Mouse (Mus musculus): ENCODE measurements around the gene Daxx. TPM values are rescaled to one million over a fixed set of nuclear protein-coding genes. Genes with fewer than 3 reads are reported as not detected.
"Not testable (repeated sequence)": the region's sequence is repeated elsewhere in the genome, so short reads cannot be mapped to it uniquely, and the experiment has no call there.

Daxx gene
- total RNA-seq (2021) = 10 to 100 TPM; 25.4 to 26.3 TPM
- long read RNA-seq, experiment 1, transcript Daxx-201 (8 exons, 2,581 nt) = major isoform, 51 of 65 reads
- long read RNA-seq, experiment 1, partial matches to known transcripts = 5 of 65 reads
- long read RNA-seq, experiment 1, other reads (novel, unspliced or antisense) = 9 of 65 reads
- long read RNA-seq, experiment 2, partial matches to known transcripts = 2 of 11 reads
- long read RNA-seq, experiment 2, other reads (novel, unspliced or antisense) = 6 of 11 reads

DNA sequence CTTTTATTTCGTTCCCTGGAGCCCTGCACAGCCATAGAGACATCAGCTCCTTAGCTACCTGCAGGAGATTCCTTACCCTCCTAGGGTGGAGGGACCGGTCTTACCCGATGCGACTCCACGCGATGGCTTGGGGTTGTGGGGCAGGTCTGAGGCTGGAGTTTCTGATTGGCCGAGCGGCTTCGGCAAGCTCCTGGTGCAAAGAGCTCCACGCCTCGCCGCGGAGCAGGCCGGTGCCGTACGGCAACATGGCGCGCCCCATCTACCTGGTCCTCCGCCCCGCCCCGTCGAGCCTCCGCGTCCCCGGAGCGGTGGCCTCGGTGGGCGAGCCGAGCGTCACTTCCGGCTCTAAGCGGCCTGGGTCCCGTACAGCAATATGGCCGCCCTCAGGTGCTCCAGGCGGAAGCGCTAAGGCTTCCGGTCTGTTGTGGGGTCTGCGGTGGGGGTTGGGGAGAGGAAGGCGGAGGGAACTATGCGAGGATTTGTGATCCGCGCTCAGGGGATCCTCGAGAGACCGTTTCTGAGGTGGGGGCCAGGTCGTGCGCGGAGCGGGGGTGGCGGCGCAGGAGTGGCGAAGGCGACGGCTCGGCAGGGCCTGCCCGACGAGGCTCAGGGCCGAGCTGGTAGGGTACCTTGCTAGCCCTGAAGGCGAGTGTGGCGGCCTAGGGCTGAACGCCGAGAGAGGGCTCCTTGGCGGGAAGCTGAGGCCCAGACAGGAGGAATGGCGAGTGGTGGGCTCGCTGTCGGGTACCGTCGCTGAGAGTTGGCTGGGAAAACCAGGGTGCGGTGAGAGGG is at the start of gene Daxx:
Gene Daxx (plus strand): TSS at position 338 of the 792 bp plus-strand sequence.
- DNase-seq = peak; percentile 100

DNA sequence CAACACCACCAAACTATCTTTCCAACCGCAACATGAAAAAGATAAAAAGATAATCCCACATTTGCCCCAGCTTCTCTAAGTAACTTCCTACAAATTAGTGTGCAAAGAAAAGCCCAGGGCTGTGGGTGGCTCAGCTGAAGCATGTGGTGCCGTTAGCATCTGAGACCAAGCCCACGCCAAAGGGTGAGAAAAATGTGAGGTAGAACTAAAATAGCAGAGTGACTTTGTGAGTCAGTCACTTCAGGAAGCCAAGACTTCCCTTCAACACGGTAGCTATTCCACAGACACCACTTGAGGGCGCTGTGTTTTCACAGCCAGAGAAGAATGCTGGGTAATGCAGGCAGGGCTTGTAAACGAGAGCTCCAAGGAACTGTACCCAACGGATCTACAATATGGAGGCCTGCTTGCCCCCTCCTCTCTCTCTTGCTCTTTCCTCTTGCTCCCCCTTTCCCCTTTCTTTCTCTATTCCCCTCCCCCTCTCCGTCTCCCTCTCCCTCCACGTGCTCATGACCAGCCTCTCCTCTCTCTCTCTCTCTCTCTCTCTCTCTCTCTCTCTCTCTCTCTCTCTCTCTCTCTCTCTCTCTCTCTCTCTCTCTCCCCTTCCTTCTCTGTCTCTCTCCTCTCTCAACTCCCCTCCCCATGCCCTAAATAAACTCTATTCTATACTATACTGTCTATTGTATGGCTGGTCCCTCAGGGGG is 43.7 kb upstream of the Daxx start:
- peak; percentile 67 for DNase-seq

DNA sequence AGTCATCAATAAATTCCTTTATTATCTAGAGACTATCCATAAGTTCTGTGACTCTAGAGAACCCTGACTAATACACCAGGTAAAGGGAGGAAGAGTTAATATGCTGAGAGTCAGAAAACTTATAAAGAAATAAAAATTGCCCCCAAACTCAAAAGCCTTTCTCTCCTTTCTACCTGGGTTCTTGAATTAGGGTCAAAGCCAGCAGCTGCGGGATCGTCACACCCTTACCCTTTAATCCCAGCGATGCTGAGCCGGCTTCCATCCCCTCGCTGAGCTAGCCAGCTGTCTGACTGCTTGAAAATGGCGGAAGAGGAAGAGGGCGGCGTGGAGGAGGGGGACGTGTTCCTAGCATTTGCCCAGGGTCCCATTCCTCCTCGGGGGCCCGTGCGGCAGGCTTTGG is 35.7 kb upstream of the Daxx start, which contains the start of gene Gm7029:
Gene Gm7029 (plus strand): TSS at position 301 of the 400 bp plus-strand sequence.
- DNase-seq = not testable (repeated sequence)

DNA sequence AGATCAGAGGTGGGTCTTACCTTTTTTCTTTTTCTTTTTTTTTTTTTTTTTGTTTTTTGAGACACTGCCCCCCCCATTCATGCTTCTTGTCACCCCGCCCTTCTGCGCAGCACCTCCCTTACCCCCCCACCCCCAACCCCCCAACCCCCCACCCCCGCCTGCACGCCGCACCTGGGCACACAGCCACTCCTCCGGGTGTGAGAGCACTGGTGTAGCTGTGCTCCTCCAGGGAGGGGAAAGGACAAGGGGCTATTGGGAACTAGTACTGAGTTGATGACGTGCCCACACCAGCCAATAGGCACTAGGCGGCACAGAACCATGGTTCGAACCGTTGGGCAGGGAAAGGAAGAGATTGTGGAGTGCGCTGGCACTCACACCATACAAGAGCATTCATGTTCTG is 34.8 kb upstream of the Daxx start:
- DNase-seq = no peak

DNA sequence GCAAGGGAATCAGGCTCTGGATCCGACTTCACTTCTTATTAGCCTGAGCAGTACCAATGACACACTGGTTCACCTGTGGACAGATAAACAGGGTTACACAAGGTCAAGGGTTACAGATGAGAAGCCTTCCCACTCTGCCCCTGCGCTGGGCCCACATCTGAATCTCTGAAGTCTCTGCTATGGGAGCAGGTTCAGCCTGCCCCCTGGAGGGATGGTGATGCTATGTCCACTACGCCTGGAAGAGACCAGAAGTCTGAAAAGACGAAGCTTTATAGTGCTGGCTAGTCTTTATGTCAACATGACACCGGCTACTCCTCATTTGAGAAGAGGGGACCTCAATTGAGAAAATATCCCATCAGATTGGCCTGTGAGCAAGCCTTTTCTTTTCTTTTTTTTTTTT is 33.4 kb upstream of the Daxx start:
- DNase-seq = peak; percentile 33

DNA sequence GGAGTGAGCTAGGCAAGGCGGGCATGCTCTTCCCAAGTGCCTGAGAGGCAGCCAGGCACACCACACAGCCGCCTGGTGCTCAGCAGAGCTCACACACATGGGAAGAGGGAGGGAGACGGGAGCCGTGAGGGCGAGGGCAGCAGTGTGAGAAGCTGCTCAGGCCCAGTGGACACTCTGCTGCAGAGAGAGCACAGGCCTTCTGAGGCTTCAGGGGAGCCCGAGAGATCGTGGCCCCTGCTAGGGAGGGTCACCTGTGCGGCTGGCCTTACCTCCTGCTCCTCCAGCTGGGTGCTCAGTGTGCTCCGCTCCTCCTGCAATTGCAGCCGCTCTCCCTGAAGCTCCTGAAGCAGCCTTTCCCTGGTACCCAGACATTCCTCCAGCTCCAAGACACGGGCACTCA is 24.9 kb upstream of the Daxx start:
- DNase-seq = not testable (repeated sequence)

DNA sequence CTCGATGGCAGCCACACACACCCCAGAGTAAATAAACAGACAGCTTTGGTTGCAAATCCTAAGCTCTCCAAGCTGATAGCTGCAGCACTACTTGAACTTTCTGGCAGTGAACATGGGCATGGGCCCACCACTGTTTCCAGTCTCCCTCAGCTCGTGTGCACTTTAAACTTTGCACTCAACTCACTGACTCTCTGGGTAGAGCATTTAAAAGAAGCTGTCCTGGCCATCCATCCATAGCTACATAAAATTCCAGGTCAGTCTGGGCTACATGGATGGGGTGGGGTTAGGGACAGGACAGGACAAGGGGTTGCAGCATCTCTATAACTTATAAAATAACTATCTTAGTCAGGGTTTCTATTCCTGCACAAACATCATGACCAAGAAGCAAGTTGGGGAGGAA is 21.4 kb upstream of the Daxx start:
- DNase-seq = not testable (repeated sequence)

DNA sequence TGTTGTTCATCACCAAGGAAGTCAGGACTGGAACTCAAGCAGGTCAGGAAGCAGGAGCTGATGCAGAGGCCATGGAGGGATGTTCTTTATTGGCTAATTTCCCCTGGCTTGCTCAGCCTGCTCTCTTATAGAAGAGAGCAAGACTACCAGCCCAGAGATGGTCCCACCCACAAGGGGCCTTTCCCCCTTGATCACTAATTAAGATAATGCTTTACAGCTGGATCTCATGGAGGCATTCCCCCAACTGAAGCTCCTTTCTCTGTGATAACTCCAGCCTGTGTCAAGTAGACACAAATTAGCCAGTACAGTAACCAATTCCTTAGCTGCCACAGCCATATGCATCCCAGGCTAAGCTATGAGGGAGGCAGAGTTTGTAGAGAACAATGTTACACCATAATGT is 21.0 kb upstream of the Daxx start:
- not testable (repeated sequence) for DNase-seq

DNA sequence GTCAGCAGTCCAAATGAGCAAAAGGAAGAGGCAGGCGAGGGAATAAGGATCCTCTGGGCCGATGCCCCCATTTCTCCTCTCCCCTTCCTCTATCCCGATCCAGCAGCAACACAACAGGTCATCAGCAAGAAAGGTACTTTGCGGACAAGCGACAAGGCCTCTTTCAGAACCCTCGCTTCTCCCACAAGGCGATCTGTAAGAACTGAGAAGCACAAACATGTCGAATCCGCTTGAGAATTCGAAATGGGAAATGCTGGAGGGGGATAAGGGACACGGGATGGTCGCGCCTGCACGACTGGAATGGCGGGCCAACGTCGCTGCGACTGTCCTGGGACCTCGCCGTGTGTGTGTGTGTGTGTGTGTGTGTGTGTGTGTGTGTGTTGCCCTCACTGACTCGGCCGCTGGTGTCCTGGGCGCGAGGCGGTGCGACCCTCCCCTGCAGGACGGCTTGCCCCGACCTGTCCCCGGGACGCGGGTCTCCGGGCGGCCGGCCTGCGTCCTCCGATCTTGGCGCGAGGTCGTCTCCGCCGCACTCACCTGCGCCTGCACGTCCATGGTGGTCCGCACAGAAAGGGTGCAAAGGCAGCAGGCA is 19.2 kb upstream of the Daxx start:
- DNase-seq = not testable (repeated sequence)

DNA sequence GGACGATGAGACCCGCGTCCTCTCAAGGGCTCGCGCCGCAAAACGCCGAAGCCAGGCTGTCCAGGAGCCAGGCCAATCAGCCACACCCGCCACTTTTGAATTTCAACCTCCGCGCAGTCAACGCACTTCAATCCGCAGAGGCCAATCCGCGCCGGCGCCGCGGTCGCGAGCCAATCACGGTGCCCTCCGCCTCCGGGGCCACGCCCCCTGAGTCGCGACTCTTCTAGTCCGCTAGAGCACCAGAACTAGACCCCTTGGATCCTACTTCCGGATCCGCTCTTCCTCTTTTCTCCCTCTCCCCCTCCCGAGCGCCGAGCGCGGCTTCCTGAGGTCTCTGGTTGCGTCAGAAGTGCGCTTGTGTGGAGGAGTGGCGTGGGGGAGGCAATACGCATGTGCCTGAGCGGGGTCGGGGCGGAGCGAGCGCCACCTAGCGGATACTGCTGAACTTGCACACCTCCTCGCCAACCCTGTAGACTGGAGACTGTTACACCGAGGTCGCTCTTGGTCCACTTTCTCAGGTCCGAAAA is 18.6 kb upstream of the Daxx start, which contains the start of gene Kifc1:
Gene Kifc1 (minus strand): TSS at position 129 of the 527 bp plus-strand sequence.
- peak; percentile 99 for DNase-seq

DNA sequence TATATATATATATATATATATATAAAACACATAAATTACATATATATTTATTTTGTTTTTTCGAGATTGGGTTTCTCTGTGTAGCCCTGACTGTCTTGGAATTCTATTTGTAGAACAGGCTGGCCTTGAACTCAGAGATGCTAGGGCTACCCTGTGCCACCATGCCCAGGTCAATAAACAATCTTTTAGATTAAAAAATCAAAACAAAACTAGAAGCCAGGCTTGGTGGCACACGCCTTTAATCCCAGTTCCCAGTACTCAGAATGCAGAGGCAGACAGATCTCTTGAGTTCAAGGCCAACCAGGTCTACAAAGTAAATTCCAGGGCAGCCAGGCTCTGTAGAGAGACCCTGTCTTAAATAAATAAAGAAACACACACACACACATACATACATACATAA is 17.9 kb upstream of the Daxx start:
- no peak for DNase-seq

DNA sequence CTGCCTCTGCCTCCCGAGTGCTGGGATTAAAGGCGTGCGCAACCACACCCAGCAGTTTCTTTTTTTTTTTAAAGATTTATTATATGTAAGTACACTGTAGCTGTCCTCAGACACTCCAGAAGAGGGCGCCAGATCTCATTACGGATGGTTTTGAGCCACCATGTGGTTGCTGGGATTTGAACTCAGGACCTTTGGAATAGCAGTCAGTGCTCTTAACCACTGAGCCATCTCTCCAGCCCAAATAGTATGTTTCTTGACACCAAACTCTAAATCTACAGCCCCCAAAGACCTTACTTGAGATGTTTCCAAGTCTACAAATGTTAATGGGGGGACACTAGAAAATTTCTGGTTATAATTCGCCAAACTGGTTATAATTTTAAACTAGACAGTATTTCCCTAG is 17.3 kb upstream of the Daxx start:
- DNase-seq = not testable (repeated sequence)

DNA sequence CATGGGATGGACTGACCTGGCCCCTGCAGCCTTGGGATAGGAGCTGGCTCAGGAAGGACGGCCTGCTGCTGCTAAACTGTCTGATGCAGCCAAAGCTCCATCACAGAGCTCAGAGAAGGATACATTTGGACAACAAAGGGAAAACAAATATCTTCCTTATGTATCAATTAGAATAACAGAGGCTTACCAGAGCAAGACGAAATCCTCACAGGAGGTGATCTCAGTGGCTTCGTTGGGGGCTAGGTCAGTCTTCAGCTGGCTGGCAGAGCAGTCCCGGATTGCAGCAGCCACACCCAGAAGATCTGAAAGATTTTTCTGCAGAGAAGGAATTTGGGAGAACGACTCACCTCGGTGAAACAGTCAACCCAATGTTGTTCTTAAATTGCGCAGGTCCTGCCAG is 16.8 kb upstream of the Daxx start:
- DNase-seq = no peak

DNA sequence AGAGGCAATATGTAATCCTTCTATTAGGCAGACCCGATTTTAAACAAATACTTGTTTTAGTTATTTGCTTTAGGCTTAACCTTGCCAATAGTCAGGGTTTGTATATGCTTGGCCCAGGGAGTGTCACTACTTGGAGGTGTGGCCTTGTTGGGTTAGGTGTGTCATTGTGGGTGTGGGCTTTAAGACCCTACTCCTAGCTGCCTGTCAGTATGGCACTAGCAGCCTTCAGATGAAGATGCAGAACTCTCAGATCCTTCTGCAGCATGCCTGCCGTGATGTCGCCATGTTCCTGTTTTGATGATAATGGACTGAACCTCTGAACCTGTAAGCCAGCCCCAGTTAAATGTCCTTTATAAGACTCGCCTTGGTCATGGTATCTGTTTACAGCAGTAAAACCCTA is 16.2 kb upstream of the Daxx start:
- DNase-seq = not testable (repeated sequence)

DNA sequence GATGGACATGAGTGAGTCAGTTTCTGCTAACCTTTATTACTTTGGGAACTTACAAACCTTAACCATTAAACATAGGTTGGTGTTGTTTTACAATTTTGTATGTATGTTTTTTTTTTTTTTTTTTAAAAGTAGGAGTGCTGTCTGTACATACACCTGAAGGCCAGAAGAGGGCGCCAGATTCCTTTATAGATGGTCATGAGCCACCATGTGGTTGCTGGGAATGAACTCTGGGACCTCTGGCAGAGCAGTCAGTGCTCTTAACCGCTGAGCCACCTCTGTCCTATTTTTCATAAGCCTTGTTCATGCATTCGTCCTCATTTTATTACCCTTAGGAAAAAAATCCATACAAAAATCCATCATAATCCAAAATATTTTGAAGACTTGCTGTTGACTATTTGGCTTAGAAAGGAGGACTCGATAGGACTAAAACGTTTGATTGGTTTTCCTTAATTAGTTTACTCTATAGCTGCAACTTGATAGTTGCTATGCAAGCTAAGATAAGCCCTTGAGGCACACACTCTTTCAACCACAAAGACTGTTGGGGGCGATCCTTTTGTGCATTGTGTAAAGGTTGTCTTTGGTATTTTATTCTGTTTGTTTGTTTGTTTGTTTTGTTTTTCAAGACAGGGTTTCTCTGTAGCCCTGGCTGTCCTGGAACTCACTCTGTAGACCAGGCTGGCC is 12.0 kb upstream of the Daxx start:
- peak; percentile 49 for DNase-seq

DNA sequence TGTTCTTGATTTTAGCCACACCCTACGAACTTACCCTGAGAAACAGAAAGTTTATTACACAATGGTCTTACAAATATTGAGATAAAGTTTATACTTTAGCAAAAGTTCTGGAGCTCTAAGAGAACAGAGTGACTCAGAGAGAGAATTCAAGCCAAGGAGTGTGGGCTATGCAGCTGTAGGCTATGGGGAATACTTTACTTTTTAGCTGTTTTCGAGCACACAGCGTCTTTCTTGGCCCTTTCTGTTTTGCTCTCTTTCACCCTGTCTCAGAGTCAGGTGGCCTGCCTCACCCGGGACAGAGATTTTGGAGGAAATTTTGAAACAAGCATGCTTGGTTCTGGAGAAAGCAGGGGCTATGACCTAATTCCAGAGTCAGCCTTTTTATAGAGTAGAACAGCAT is 11.0 kb upstream of the Daxx start:
- not testable (repeated sequence) for DNase-seq

DNA sequence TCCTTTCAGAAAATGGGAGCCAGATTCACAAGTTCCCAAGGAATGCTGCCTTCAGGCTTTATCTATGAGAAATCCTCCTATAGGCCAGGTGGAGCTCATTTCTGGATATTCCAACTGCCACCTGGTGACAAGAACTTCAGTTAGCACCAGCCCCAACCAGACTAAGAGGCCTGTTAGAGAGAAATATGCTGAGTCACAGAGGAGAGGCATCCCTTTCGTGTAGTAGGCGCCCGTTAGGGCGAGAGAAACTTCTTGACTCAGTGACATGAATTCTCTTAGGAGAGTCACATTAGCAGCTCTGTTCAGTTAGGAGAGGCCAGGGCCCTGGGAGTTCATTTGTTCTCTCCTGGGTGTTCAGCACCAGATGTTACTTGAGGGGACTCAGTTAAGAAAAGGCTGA is 9.6 kb upstream of the Daxx start:
- DNase-seq = no peak

DNA sequence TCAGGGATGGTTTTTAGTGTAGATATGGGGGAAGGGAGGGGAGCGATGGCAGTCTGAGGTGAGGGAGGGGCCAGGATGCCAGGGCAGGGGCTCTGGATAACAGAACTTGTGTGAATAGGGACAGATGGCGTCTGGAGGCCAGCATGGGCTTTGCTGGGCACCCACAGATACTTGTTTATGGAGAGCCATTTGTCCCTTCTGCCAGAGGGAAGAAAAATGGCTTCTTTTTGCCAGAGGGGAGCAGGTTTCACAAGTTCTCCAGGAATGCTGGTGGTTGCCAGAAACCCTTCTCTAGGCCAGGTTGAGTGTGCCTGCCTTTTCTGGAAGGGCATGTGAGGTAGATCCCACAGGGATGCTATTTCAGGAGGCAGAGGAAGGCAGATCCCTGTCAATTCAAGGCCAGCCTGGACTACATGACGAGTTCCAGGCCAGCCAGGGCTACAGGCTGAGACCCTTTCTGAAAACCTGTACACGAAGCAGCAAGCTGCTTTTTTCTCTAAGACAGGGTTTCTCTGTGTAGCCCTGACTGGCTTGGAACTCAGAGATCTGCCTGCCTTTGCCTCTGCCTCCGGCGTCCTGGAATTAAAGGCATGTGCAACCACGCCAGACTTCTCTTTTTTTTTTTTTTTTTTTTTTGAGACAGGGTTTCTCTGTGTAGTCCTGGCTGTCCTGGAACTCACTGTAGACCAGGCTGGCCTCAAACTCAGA is 8.8 kb upstream of the Daxx start:
- DNase-seq = no peak

DNA sequence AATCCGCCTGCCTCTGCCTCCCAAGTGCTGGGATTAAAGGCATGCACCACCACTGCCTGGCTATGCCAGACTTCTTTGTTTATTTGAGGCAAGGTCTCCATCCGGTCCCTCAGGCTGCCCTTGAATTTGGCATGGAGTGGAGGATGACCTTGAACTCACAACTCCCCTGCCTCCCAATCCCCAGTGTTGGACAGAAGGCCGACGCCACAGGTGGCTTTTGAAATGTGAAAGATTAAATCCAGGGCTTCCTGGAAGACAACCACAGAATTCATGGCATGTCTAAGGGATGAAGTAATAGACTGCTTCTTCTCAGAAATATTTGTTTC is 8.3 kb upstream of the Daxx start:
- DNase-seq = no peak

DNA sequence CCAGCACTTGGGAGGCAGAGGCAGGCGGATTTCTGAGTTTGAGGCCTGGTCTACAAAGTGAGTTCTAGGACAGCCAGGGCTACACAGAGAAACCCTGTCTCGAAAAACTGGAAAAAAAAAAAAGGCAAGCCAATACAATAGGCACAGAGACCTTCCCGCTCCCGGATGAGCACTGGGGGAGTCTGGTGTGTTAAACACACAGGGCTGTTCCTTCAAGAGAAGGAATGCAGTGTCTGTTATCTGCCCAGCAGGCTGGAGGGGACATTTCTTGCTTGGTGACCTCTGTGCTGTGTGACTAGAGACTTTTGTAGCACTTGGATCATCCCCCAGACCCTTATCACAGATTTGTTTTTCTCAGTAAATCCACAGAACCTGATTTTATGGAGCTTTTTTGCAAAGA is 7.6 kb upstream of the Daxx start:
- no peak for DNase-seq

DNA sequence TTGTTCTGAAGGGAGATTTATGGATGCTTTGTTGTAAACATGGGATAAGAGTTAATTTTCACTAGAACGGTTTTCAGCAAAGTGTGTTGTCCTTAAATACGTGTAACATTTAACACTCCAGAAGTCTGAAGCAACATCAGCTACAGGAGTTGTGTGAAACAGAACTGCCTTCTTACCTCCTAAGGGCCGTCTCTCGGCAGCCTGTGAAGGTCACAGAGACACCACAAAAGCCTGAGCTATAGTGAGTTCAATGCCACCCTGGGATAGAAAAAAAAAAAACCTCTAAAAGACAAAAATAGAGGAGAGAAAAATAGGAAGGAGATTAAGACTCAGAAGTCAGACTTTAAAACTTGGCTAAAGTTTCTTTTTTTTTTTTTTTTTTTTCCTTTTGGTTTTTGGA is 7.1 kb upstream of the Daxx start:
- DNase-seq = no peak

Data from adrenal gland, postnatal 10 days (tissue).